Mouse (Mus musculus): ENCODE data around the gene Plgrkt. TPM values are rescaled to one million over a fixed set of nuclear protein-coding genes. Genes with fewer than 3 reads are reported as not detected.
A peak's percentile ranks its signal among the peaks of the same experiment; 100 is the strongest.
"Not testable (repeated sequence)": the region's sequence is repeated elsewhere in the genome, so short reads cannot be mapped to it uniquely, and the experiment has no call there.

Plgrkt gene
- 31.0 and 34.0 TPM in 2 replicates for polyA plus RNA-seq (2012; rRNA removed)

GRCm38 (mm10) chr19:29366969-29367622 is at the start of gene Plgrkt, which contains the start of gene Cd274:
Plgrkt (minus strand) TSS chr19:29367390.
Cd274 (plus strand) TSS chr19:29367455.
- no peak for TF ChIP-seq CTCF (IDR thresholded peaks at IDR 0.05; ENCODE audit: borderline replicate concordance, insufficient read depth, low read depth, low read length)
- TF ChIP-seq POLR2A (IDR thresholded peaks at IDR 0.05; ENCODE audit: borderline replicate concordance, insufficient read depth, low read length), result no peak
- H3K27me3 ChIP-seq (ENCODE audit: control insufficient read depth, insufficient read depth, low read length), result no peaks in the 10 kb centered on the region
- H3K4me1 ChIP-seq (ENCODE audit: control insufficient read depth, insufficient read depth, low read length), result no peaks in the 10 kb centered on the region
- 3% methylated on average over 26 of the region's 26 CpGs for WGBS
- H3K4me3 ChIP-seq (replicated peaks; ENCODE audit: insufficient read depth, low read depth, low read length), result peak within 1 kb of the TSS; percentile 36
- H3K27ac ChIP-seq (ENCODE audit: insufficient read depth, low read length), result no peak within 1 kb of the TSS
- DNase-seq, result peak; percentile 54 to 55

DNA sequence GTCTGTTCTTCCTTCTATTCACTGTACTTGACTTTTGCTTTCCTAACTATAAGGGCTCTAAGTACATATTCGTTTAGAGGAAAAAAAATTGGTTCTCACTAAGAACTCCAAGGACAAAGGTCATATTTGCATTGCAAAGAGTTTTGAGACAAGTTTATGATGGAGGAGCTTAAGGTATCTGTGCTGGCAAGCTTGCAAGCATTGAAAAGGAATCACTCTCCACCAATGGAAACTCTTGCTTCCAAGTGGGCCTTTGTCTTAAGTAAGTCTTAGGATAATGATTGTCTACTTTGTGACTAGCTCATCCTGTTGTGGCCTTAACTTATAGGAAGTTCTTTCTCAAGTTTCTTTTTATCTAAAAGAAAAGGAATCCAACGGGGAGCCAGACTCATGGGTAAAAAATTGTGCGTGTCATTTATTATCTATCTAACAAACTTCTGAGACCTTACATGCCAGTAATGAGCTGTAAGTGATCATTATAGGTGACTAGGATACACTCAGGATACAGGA is 49.3 kb upstream of the Plgrkt start:
- Histone ChIP-seq H3K27me3 (ENCODE audit: control insufficient read depth, insufficient read depth, low read length) (no peaks in the 10 kb centered on the region), H3K27ac (ENCODE audit: insufficient read depth, low read length) (no peak overlapping the region), H3K4me3 (replicated peaks; ENCODE audit: insufficient read depth, low read depth, low read length) (no peak overlapping the region), H3K4me1 (ENCODE audit: control insufficient read depth, insufficient read depth, low read length) (no peaks in the 10 kb centered on the region)
- TF ChIP-seq CTCF (IDR thresholded peaks at IDR 0.05; ENCODE audit: borderline replicate concordance, insufficient read depth, low read depth, low read length), result no peak
- TF ChIP-seq POLR2A (IDR thresholded peaks at IDR 0.05; ENCODE audit: borderline replicate concordance, insufficient read depth, low read length), result no peak
- 83% methylated on average over 3 of the region's 3 CpGs for WGBS
- DNase-seq, result no peak

GRCm38 (mm10) chr19:29414917-29415316 is 47.7 kb upstream of the Plgrkt start:
- H3K27me3 ChIP-seq (ENCODE audit: control insufficient read depth, insufficient read depth, low read length); H3K4me1 ChIP-seq (ENCODE audit: control insufficient read depth, insufficient read depth, low read length); H3K4me3 ChIP-seq (replicated peaks; ENCODE audit: insufficient read depth, low read depth, low read length); DNase-seq; H3K27ac ChIP-seq (ENCODE audit: insufficient read depth, low read length): not testable (repeated sequence)

DNA sequence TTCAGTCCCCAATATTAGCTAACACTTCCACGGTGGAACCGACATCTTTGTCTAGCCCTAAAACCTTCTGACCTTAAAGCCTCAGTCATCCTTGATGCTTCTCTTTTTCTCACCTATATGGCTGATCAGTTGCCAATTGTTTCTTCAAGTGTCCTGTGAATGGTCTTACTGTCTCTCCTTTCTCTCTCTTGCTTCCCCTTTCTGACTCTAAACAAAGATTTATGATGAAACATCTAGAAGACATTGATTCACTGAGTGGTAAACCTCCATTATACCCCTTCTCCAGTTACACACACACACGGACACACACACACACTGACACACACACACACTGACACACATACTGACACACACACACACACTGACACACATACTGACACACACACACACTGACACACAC is 47.3 kb upstream of the Plgrkt start:
- Histone ChIP-seq H3K4me1 (ENCODE audit: control insufficient read depth, insufficient read depth, low read length) (no peaks in the 10 kb centered on the region), H3K4me3 (replicated peaks; ENCODE audit: insufficient read depth, low read depth, low read length) (no peak overlapping the region), H3K27me3 (ENCODE audit: control insufficient read depth, insufficient read depth, low read length) (no peaks in the 10 kb centered on the region), H3K27ac (ENCODE audit: insufficient read depth, low read length) (no peak overlapping the region)
- WGBS, result 97% methylated on average over 3 of the region's 3 CpGs
- DNase-seq, result no peak
- no peak for TF ChIP-seq POLR2A (IDR thresholded peaks at IDR 0.05; ENCODE audit: borderline replicate concordance, insufficient read depth, low read length)
- no peak for TF ChIP-seq CTCF (IDR thresholded peaks at IDR 0.05; ENCODE audit: borderline replicate concordance, insufficient read depth, low read depth, low read length)

GRCm38 (mm10) chr19:29412476-29413420 is 45.6 kb upstream of the Plgrkt start:
- TF ChIP-seq POLR2A (IDR thresholded peaks at IDR 0.05; ENCODE audit: borderline replicate concordance, insufficient read depth, low read length), result no peak
- no peak for TF ChIP-seq CTCF (IDR thresholded peaks at IDR 0.05; ENCODE audit: borderline replicate concordance, insufficient read depth, low read depth, low read length)
- no peaks in the 10 kb centered on the region for H3K27me3 ChIP-seq (ENCODE audit: control insufficient read depth, insufficient read depth, low read length)
- WGBS, result 40% methylated on average over 6 of the region's 6 CpGs
- H3K4me1 ChIP-seq (ENCODE audit: control insufficient read depth, insufficient read depth, low read length), result no peaks in the 10 kb centered on the region
- H3K27ac ChIP-seq (ENCODE audit: insufficient read depth, low read length), result no peak overlapping the region
- no peak overlapping the region for H3K4me3 ChIP-seq (replicated peaks; ENCODE audit: insufficient read depth, low read depth, low read length)
- peak in 1 of 2 experiments; percentile 21 for DNase-seq

DNA sequence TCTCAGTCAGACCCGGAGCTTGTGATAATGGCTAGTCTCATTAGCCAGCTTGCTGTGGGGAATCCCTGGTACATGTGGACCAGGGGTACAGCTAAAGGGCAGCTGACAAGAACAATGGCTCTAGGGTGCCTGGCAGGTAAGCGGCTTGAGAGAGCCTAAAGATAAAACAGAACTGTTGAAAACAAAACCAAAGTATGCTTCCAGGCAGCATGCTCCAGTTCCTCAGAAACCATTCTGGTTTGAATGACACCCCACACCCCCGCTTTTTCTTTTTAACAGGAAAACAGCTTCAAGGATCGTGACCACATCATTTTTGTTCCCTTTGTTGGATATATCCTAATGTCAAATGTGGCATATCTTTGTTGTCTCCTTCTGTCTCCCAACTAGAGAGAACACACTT is 43.4 kb upstream of the Plgrkt start, which contains the start of gene Pdcd1lg2:
TSS of gene Pdcd1lg2 (plus strand) at position 301 of the 400 bp plus-strand sequence.
- 92% methylated on average over 4 of the region's 4 CpGs for WGBS
- TF ChIP-seq CTCF (IDR thresholded peaks at IDR 0.05; ENCODE audit: borderline replicate concordance, insufficient read depth, low read depth, low read length), result no peak
- TF ChIP-seq POLR2A (IDR thresholded peaks at IDR 0.05; ENCODE audit: borderline replicate concordance, insufficient read depth, low read length), result no peak
- DNase-seq, result no peak

GRCm38 (mm10) chr19:29406042-29407017 is 39.1 kb upstream of the Plgrkt start:
- WGBS, result 82% methylated on average over 18 of the region's 18 CpGs
- no peak for DNase-seq
- Histone ChIP-seq H3K4me3 (replicated peaks; ENCODE audit: insufficient read depth, low read depth, low read length) (no peak overlapping the region), H3K27me3 (ENCODE audit: control insufficient read depth, insufficient read depth, low read length) (no peaks in the 10 kb centered on the region), H3K4me1 (ENCODE audit: control insufficient read depth, insufficient read depth, low read length) (no peaks in the 10 kb centered on the region), H3K27ac (ENCODE audit: insufficient read depth, low read length) (no peak overlapping the region)
- TF ChIP-seq POLR2A (IDR thresholded peaks at IDR 0.05; ENCODE audit: borderline replicate concordance, insufficient read depth, low read length) (no peak), CTCF (IDR thresholded peaks at IDR 0.05; ENCODE audit: borderline replicate concordance, insufficient read depth, low read depth, low read length) (no peak)

More for the DNA sequence above, 43.4 kb upstream of the Plgrkt start, which contains the start of gene Pdcd1lg2:
- Histone ChIP-seq H3K4me3 (replicated peaks; ENCODE audit: insufficient read depth, low read depth, low read length) (no peak within 1 kb of the TSS), H3K27ac (ENCODE audit: insufficient read depth, low read length) (no peak within 1 kb of the TSS), H3K4me1 (ENCODE audit: control insufficient read depth, insufficient read depth, low read length) (no peaks in the 10 kb centered on the region), H3K27me3 (ENCODE audit: control insufficient read depth, insufficient read depth, low read length) (no peaks in the 10 kb centered on the region)

Data from cerebellum, adult 2 months (tissue).